Mouse (Mus musculus) midbrain, postnatal 0 days (tissue): ENCODE data around the gene Tmem44. TPM values are rescaled to one million over a fixed set of nuclear protein-coding genes. Genes with fewer than 3 reads are reported as not detected.

Experiments used
- ATAC-seq: fragments of 200-750 bp; cut with Nextera tagmentation; 2 replicates; pipeline ENCODE4 v1.8.0; 2017; ENCODE audit warnings: moderate number of reproducible peaks, mild to moderate bottlenecking, moderate TSS enrichment, moderate library complexity; ENCODE audit not compliant: low FRiP score
- DNase-seq: peaks from one replicate; pipeline ENCODE4 v3.0.0-alpha.2; 2015; ENCODE audit warnings: low spot score
- H3K27ac ChIP-seq: fragments of 300-500 bp; sonication (generic); 2 replicates; pipeline ENCODE4 v1.5.1; 2014; ENCODE audit warnings: low read depth, mild to moderate bottlenecking, low read length, mixed read lengths
- H3K27me3 ChIP-seq: fragments of 300-500 bp; sonication (generic); 2 replicates; pipeline ENCODE4 v1.6.1; 2014; ENCODE audit warnings: low read length, control low read depth, mixed read lengths; ENCODE audit not compliant: insufficient read depth
- H3K36me3 ChIP-seq: fragments of 300-500 bp; sonication (generic); 2 replicates; pipeline ENCODE4 v1.6.1; 2014; ENCODE audit warnings: low read length, control low read depth, mixed read lengths; ENCODE audit not compliant: insufficient read depth
- H3K4me1 ChIP-seq: fragments of 300-500 bp; sonication (generic); 2 replicates; pipeline ENCODE4 v1.6.1; 2014; ENCODE audit warnings: mild to moderate bottlenecking, control low read depth, antibody characterized with exemption, low read length, mixed read lengths; ENCODE audit not compliant: insufficient read depth
- H3K4me2 ChIP-seq: fragments of 300-500 bp; sonication (generic); 2 replicates; pipeline ENCODE4 v1.6.1; 2014; ENCODE audit warnings: low read depth, mild to moderate bottlenecking, low read length, mixed read lengths; ENCODE audit not compliant: poor library complexity, severe bottlenecking
- H3K4me3 ChIP-seq: fragments of 300-500 bp; sonication (generic); 2 replicates; pipeline ENCODE4 v1.5.1; 2014; ENCODE audit warnings: low read depth, mild to moderate bottlenecking, low read length, moderate library complexity
- H3K9ac ChIP-seq: fragments of 300-500 bp; sonication (generic); replicated peaks from 2 replicates; pipeline ENCODE4 v1.6.1; 2014; ENCODE audit warnings: mild to moderate bottlenecking, low read length, moderate library complexity, mixed read lengths; ENCODE audit not compliant: poor library complexity, severe bottlenecking
- H3K9me3 ChIP-seq: fragments of 300-500 bp; sonication (generic); 2 replicates; pipeline ENCODE4 v1.6.1; 2016; ENCODE audit warnings: low read length, control low read depth
- CTCF ChIP-seq: IDR thresholded peaks from 2 replicates; pipeline ENCODE4 v1.5.1; 2016; ENCODE audit warnings: antibody characterized with exemption, mild to moderate bottlenecking
- WGBS: fragments of 180-500 bp; shearing (Covaris S2); extraction: QIAGEN DNeasy Blood & Tissue Kit; methylation state at CpG from one replicate; pipeline ENCODE4 v1.1.7; 2014; 5-methylcytosine and 5-hydroxymethylcytosine counted together
- polyA plus RNA-seq: library from polyadenylated mRNA; unstranded; fragments of >200 nt; fragmentation: Nextera tagmentation; extraction: Ambion mirVana; gene quantifications from 2 replicates; pipeline ENCODE4 v1.2.1, GENCODE M21; 2015
- total RNA-seq: library from RNA; depleted of rRNA; stranded (reverse); fragments of >200 nt; gene quantifications from 2 replicates; pipeline ENCODE4 v1.2.3, GENCODE M21; 2014; rRNA removed

The Tmem44 gene
- total RNA-seq (114 and 124 TPM in 2 replicates), polyA plus RNA-seq (64.3 and 67.7 TPM in 2 replicates)

GRCm38 (mm10) chr16:30550748-30551192 is at the start of gene Tmem44:
Gene Tmem44, minus strand, starts transcription at chr16:30550842.
- Histone ChIP-seq H3K9ac (peak within 1 kb of the TSS; percentile 97), H3K4me1 (peaks cover 15% of the 10 kb centered on the region), H3K4me3 (peak within 1 kb of the TSS; percentile 87), H3K9me3 (peaks cover 6% of the 10 kb centered on the region; the same call in 1 of the 2 replicates), H3K36me3 (peaks cover 13% of the 10 kb centered on the region; the same call in 1 of the 2 replicates), H3K27me3 (no peaks in the 10 kb centered on the region), H3K27ac (peak within 1 kb of the TSS; percentile 96), H3K4me2 (peak within 1 kb of the TSS; percentile 76)
- peak; percentile 76 for ATAC-seq
- 6% methylated on average over 14 of the region's 14 CpGs for WGBS
- DNase-seq = peak; percentile 49
- no peak for TF ChIP-seq CTCF

GRCm38 (mm10) chr16:30599491-30600268 is 49.0 kb upstream of the Tmem44 start, which contains the start of gene Fam43a:
Gene Fam43a, plus strand, starts transcription at chr16:30599723.
- peak within 1 kb of the TSS; percentile 55 for H3K9ac ChIP-seq
- peak within 1 kb of the TSS; percentile 96 for H3K4me2 ChIP-seq
- under 1% methylated on average over 59 of the region's 63 CpGs for WGBS
- peaks cover 19% of the 10 kb centered on the region for H3K27me3 ChIP-seq
- DNase-seq (peak; percentile 93), ATAC-seq (peak; percentile 73)
- H3K4me3 ChIP-seq = peak within 1 kb of the TSS; percentile 52
- H3K27ac ChIP-seq = peak within 1 kb of the TSS; percentile 32
- peak; percentile 67 for TF ChIP-seq CTCF
- 0 out of 2 replicates have a peak, but pooled peaks cover 4% of the 10 kb centered on the region for H3K4me1 ChIP-seq
- H3K9me3 ChIP-seq = no peaks in the 10 kb centered on the region
- H3K36me3 ChIP-seq = no peaks in the 10 kb centered on the region

DNA sequence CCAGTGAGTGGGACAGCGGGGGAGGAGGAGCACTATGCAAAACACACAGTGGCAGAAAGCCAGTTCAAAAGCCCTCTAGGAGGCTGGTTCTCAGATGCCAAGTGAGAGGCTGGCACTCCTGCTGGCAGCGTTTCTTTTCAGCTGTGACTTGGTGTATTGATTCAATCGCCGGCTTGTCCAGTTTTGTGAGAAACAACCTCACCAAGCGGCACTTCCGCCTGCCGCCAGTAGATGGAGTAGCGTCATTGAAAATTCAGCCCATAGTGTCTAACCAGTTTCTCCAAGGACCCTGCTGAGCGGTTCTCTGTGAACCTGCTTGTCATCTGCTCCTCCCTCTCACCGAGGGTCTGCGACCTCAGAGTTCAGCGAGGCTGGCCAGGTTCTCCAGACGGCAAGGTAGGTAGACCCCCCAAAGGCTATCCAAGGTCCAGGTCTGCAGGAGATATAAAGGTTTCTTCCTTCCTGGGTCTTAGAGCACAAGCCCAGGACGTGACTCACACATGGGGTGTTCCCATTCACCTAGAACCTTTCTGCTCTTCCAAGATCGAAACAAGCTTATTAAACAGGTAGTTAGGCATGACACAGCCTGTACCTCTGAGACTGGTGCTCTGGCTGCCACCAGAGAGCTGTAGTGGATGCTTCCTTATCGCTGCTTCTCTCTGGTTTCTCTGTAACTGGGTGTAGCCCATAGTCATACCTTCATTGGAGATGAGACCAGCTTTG is 46.5 kb upstream of the Tmem44 start:
- no peak overlapping the region for H3K27ac ChIP-seq
- peak overlapping the region; percentile 6 for H3K4me3 ChIP-seq
- peak; percentile 63 for ATAC-seq
- H3K36me3 ChIP-seq = no peaks in the 10 kb centered on the region
- no peaks in the 10 kb centered on the region for H3K9me3 ChIP-seq
- peak; percentile 96 for DNase-seq
- peaks cover 19% of the 10 kb centered on the region for H3K27me3 ChIP-seq
- 7% methylated on average over 16 of the region's 16 CpGs for WGBS
- TF ChIP-seq CTCF = peak; percentile 95
- H3K4me1 ChIP-seq = 0 out of 2 replicates have a peak, but pooled peaks cover 4% of the 10 kb centered on the region
- peak overlapping the region; percentile 46 for H3K4me2 ChIP-seq
- no peak overlapping the region for H3K9ac ChIP-seq

GRCm38 (mm10) chr16:30595835-30596557 is 45.4 kb upstream of the Tmem44 start:
- no peaks in the 10 kb centered on the region for H3K9me3 ChIP-seq
- ATAC-seq (no peak), DNase-seq (peak; percentile 63)
- H3K27me3 ChIP-seq = peaks cover 9% of the 10 kb centered on the region
- no peak overlapping the region for H3K4me2 ChIP-seq
- H3K36me3 ChIP-seq = no peaks in the 10 kb centered on the region
- H3K4me1 ChIP-seq = 0 out of 2 replicates have a peak, but pooled peaks cover 4% of the 10 kb centered on the region
- H3K9ac ChIP-seq = no peak overlapping the region
- 63% methylated on average over 14 of the region's 14 CpGs for WGBS
- TF ChIP-seq CTCF = no peak
- no peak overlapping the region for H3K27ac ChIP-seq
- no peak overlapping the region for H3K4me3 ChIP-seq

DNA sequence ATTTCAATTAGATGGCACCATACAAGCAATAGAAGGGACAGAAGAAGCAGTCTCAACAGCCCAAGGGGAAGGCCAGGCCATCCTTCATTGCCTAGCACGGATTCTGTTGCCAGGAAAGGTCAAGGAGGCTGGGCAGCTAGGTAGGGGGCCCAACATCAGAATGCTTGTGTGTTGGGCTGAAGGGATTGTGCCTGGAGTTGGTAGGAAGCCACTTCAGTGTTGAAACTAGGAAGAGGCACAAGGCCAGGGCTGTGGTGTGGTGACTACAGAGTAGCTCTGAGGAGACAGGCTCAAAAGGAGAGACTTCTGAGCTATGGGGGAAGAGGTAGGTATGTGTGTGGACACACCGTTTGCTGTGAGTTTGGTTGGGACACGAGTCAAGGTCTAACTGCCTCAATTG is 44.7 kb upstream of the Tmem44 start:
- WGBS = 57% methylated on average over 3 of the region's 3 CpGs
- Histone ChIP-seq H3K9ac (no peak overlapping the region), H3K36me3 (no peaks in the 10 kb centered on the region), H3K4me2 (no peak overlapping the region), H3K4me1 (0 out of 2 replicates have a peak, but pooled peaks cover 4% of the 10 kb centered on the region), H3K27me3 (peaks cover 3% of the 10 kb centered on the region; the same call in 1 of the 2 replicates), H3K9me3 (no peaks in the 10 kb centered on the region), H3K4me3 (no peak overlapping the region), H3K27ac (no peak overlapping the region)
- ATAC-seq = no peak
- no peak for DNase-seq
- no peak for TF ChIP-seq CTCF
